Mouse (Mus musculus): ENCODE data around the gene Zbtb5. TPM values are rescaled to one million over a fixed set of nuclear protein-coding genes. Genes with fewer than 3 reads are reported as not detected.
"Not testable (repeated sequence)": the region's sequence is repeated elsewhere in the genome, so short reads cannot be mapped to it uniquely, and the experiment has no call there.

Zbtb5 gene
- total RNA-seq (2015) (5.6 and 8.0 TPM in 2 replicates), total RNA-seq (2017) (9.0 TPM in 2 replicates)

DNA sequence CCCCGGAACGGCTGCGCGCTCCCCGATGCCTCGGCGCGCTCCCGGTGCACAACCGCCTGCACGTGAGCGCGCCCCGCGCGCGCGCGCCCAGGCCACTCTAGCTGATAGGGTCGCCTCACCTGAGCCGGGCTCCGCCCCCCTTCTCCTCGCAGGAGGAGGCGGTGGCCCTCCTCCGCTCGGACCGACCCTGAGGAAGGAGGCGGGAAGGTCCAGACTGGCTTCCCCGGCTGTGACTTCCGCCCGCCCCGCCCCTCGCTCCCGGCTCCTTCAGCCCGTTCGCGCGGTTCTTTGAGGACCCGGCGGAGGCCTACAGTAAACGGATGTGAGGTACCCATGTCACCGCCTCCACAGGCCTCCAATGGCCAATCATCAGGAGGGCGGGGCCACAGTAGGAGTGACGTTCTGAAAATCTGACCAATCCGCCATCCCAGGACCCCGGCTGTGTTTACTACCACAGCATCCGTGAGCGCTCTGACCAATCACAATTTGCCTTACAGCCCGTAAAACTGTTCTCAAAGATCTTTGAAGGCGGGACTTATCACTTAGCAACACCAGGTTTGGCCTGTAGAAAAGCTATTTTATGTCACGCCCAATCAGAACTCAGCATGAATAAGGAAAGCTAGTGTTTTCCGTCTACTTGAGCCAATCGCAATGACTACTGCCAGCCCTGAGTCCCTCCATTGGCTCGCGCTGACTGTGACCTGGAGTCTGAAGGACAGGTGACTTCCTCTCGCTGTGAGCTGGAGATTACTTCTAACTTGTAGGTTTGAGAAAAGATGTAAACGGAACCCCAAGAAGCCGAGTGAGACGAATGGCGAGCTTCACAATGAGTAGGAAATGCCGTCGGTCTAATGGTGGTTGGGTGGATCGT, at the start of gene Zbtb5:
TSS of gene Zbtb5 (minus strand) at position 308 of the 871 bp plus-strand sequence.
- ATAC-seq (ENCODE audit: poor library complexity, severe bottlenecking): peak; percentile 84

DNA sequence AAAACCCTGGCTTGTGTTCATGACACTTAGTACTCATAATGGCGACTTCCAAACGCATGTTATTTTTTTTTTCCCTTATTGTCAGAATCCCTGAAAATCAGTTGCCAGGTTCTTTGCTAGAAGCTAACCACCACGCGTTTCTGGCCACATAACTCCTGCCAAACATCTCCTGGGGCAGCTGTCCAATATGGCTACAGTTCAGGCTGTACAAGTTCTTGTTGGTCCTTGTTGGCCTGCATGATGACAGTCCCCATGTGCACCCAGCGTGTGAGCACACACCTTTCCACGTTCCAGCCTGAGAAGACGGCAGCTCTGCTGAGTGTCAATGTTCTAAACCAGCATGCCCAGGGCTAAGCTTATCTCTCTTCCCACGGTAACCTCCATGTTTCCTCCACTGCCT, 43.2 kb upstream of the Zbtb5 start:
- ATAC-seq (ENCODE audit: poor library complexity, severe bottlenecking): no peak

DNA sequence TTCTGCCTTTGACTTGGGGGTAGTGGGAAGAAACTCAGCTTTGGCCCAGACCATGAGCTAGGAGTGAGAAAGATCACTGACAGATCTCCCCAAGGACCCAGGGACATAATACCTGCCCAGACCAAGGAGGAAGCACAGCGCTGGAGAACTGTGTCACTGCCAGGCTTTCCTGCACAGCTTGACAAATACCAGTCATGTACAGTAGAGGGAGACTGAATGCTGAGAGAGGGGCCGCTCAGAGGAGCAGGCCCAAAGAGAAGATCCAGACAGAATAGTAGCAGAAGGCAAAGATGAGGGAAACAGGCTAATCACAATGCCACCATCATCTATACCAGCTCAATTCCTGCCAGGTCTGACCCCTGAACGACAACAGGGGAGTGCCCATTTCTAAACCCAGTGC, 42.6 kb upstream of the Zbtb5 start:
- peak; percentile 76 for ATAC-seq (ENCODE audit: poor library complexity, severe bottlenecking)

DNA sequence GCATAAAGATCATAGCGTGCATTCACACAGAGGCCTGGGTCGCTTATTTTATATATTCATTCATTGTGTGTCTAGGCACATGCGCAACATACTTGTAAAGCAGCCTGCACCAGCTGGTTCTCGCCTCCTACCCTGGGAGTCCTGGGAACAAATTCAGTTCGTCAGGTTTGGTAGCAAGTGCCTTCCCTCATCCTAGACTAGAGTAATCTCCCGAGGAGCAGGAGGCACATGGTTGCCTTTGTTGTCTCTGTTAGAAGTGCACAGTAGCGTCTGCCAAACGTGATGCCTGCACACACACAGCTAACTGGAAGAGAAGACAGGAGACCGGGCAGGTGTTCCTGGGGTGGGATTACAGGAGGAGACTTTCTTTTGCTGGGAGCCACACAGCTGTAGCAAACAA, 35.7 kb upstream of the Zbtb5 start:
- ATAC-seq (ENCODE audit: poor library complexity, severe bottlenecking): no peak

DNA sequence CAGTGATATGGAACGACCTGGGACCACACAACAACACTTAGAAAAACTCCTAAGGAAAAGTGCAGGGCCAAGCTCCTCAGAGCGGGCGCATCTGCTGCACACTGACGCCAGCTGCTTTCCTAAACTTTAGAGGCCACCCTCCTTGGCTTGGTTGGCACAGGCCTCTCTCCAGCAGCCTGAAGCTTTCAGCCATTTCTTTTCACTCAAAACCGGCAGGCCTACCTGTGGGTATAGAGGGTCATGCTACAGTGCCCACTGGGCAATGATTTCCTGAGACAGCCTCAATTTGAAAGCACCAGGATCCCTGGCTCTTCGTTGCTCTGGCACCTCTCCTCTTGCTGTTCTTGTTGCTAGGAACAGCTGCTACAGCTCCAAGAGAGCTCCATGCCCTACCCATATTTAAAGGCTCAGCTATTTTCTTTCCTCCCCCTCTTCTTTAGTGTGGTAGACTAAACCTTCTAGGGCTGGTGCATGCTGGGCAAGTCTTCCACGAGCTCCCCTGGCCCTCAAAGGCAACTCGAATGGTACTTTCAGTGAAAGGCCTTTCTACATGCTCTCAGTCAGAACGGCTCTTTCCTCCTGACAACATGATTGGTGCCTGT, 35.2 kb upstream of the Zbtb5 start:
- ATAC-seq (ENCODE audit: poor library complexity, severe bottlenecking): no peak

DNA sequence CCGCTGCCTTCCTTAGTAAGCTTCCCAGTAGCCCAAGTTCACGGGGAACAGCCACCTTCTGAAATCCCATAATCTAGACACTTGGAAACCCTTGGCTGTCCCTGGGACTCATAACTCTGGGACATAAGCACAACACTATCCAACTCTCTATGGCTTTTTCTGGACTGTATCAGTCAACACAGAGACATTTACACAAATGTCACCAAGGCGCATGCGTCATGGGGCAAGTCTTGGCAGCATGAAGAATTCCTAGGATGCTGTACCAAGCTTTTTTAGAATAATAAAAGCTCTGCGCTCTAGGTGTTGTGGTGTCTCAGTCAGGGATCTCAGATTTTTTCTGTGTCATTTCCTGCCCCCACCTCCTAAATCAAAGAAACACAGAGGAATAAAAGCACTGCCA, 34.5 kb upstream of the Zbtb5 start:
- no peak for ATAC-seq (ENCODE audit: poor library complexity, severe bottlenecking)

DNA sequence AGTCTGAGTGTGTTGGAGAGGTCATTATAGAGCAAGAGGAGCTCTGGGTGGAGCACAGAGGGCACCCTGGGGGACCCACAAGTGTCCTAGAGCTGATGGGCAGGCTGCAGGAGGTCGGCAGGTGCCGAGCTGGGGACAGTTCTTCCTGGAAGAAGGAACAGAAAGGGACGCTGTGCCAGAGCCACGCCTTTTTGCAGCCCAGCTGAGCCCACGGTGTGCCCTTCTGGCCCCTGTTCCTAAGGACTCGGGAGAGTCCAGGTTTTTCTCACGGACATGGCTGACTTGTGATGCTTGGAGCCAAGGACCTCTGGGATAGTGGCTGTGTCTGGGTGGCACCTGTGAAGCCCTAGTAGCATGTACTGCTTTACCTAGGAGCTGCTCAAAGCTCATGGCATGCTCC, 28.6 kb upstream of the Zbtb5 start:
- no peak for ATAC-seq (ENCODE audit: poor library complexity, severe bottlenecking)

DNA sequence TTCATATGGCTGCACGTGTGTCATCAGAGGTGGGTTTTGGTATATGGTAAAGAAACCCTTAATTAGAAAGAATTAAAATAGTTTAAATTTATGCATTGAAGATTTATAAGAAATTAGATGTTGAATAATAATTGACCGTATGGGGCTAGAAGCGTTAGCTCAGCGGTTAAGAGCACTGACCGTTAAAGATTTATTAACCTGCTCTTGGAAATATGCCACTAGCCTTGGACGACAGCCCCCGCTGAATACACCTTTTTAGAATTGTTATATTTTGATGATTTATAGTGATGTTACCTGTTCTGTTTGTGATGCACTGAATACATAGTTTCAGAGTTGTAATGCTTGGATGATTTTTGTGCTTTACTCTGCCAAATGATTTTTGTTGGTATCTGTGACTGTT, 27.3 kb upstream of the Zbtb5 start:
- not testable (repeated sequence) for ATAC-seq (ENCODE audit: poor library complexity, severe bottlenecking)

DNA sequence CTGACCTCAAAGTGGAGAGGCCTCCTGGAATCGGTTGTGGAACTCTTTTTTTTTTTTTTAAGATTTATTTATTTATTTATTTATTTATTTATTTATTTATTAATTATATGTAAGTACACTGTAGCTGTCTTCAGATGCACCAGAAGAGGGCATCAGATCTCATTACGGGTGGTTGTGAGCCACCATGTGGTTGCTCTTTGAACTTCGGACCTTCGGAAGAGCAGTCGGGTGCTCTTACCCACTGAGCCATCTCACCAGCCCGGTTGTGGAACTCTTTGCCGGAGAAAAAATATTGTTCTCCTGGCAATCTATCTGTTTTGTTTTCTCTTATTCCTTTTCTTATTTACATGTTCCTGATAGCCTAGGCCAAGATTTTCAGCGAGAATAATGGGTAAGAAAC, 26.7 kb upstream of the Zbtb5 start:
- not testable (repeated sequence) for ATAC-seq (ENCODE audit: poor library complexity, severe bottlenecking)

DNA sequence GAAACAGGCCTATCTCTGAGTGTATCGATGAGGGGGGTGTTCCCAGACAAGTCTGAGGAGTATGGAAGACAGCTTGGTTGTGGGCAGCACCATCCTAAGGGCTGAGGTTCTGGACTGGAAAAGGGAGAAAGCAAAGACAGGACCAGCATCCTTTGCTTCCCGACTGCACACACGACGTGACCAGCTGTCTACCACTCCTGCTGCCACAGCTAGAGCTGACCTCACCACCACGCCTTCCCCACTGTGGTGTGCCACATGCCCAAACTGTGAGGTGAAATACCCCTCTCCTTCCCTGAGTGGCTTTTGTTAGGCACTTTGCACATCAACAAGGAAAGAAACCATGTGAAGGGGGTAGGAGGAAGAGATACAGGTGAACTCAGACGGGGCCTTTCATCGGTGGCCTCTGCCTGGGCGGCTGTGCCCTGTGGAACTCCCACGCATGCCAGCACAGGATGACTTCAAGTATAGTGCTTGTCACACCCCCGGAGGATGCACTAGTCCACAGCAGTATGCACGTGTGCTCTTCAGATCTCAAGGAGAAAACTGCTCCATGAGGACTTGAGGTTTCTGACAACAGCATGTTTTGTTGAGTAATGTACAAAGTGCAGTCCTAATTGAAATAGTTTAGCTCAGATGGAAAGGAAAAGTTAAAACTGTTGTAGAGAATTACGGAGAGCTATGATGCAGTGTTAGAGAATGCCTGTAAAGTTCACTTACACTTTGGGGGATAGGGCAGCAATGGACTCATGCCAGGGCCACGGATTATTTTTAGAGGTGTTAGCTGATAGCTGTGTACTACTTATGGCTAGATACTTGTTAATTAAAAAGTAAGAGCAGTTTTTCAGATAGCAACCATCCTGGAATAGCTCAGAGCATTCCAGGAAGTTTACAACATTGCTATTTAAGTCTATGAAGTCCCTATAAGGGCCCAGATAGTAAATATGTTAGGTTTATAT, 25.5 kb upstream of the Zbtb5 start:
- ATAC-seq (ENCODE audit: poor library complexity, severe bottlenecking): no peak

DNA sequence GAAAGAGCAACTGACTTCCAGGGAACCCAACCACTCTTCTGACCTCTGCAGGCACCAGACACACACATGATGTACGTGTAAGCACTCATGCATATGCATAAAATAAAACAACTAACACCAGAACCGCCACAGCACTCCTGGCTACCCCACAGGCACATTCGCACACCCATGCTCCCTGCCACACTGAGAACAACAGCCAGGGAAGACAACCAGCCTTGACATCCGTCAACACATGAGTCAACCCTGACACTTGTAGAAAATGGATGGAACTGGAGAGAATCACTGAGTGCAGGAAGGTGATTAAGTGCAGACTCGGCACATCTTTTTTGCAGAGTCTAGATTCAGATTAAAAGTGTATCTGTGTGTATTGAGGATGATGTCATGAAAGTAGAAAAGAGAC, 24.4 kb upstream of the Zbtb5 start:
- no peak for ATAC-seq (ENCODE audit: poor library complexity, severe bottlenecking)

DNA sequence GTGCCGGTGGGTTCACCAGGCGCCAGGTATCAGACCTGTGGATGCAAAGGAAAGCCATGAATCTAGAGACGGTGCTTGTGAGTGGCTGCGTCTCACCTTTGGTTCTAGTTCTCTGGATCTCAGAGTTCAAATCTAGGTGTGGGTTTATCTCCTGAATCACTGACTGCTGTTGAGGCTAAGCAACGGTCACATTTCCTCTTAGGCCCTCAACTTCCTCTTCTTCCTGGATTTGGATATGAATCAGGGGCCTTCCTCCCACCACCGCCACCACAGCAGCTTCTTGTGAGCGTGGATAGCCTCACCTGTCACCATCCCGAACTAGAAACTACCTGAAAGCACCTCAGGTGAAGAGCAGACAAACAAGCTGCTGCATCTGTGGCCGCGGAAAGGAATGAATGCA, 23.8 kb upstream of the Zbtb5 start:
- ATAC-seq (ENCODE audit: poor library complexity, severe bottlenecking): peak; percentile 57; the same call in 1 of the 2 replicates

DNA sequence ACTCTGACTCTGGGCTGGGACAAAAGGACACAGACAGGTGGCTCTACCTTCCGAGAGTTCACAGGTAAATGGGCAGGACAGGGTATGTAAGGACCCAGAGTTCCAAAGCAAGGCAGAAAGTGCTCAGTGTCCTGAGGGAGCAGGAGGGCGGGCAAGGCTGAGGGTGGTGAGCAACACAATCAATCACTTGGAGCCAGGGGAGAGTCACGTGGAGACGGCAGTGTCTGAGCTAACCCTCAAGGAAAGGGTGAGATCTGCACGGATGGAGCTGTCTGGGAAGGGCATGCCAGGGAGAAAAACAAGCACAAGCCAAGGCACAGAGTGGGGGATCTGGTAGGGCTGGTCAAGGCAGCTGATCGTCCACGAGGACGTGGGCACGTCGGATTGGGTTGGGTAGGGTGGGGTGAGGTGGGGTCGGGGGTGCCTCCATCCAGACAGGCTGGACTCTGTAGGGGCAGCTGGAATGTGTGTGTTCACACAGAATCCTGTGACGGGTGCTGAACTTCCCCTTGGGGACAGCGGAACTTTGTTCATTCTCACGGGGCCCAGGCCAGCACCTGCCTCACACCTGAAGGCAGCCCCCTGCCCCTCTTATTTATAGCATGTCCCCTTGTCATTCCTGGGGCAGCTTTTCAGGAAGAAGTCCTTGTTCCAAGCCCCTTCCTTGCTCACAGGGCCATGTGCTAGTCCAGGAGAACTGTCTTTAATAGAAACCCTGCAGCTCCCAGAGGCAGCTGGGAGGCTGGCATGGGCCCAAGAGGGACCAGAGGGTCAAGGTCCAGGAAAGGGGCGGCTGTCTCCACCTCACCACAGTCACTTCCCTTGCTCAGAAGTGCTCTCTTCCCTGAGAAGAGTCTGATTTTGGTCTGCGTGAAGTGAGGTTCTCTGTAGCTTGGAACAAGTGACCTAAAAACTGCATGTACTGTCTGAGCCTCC, 22.7 kb upstream of the Zbtb5 start:
- ATAC-seq (ENCODE audit: poor library complexity, severe bottlenecking): no peak

DNA sequence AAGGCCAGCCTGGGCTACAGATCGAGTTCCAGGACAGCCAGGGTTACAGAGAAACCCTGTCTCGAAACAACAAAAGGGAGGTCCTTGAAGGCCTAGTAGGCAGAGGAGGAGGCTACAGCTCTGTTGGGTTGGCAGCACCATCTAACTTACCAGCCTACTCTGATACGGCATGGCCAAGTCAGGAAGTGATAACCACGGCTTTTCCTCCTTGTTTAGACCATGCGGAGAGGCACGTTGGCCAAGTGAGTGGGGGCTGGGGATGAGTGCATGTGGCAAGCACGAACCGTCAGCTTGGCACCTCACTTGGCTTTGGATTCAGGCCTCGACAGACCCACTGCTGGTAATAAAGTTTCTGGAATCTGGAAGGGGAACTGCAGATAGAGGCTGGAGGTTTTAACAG, 20.4 kb upstream of the Zbtb5 start:
- ATAC-seq (ENCODE audit: poor library complexity, severe bottlenecking): no peak

DNA sequence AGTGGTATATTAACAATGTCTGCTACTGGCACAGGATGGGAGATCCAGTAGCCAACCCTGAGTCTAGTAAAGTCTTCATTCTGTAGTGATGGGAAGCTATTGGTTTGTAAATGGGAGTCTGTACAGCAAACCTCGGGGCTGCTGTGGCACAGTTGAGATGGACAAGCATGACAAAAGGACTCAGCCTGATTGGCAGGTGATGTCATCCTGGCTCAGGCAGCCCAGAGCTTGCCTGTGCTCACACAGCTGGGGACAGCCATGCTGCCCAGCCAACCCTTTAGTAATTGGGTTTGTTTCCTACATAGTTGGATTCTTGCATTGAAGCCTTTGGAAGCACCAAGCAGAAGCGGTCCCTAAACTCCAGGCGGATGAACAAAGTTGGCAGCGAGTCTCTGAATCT, 14.2 kb upstream of the Zbtb5 start:
- ATAC-seq (ENCODE audit: poor library complexity, severe bottlenecking): no peak

DNA sequence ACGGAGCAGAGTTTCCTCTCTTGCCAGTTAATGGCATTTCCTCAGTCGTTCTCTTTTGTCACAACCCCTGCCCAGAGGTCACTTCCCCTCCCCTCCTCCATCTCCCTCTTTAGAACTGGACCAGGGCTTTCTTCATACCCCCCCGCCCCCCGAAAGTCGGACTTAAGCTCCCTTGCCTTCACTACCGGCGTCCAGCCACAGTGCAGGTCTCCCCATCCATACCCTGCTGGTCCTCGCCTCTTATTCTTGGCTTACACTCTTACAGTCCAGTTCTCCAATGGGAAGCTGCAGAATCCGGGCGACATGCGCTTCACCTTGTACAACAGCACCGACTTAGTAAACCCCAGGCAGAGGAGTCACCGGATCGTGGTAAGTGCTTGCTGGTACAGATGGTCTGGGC, 6.8 kb upstream of the Zbtb5 start:
- peak; percentile 4; the same call in 1 of the 2 replicates for ATAC-seq (ENCODE audit: poor library complexity, severe bottlenecking)

DNA sequence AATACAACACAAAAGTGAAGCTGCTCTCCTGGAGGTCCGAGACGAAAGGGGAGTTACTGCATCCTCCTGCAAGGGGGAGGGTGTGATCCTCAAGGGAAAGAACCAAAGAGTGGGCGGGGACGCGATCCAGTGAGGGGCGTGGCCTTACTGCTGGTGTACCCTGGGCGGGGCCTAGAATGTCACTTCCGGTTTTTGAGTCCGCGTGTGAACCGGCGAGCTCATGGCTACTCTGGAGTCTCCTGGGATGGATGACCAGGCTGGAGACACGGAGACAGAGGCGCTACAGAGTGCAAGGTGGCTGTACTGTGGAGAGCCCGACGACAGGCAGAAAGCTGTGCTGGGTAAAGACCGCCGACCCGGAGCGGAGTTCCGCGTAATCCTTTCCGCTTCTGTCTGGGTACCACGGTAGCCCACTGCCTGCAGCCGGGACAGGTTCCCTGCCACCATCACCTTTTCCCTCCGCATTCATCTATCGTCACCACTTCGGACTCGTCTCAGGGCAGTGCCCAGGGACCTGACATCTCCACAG, 6.3 kb upstream of the Zbtb5 start, which contains the start of gene Polr1e:
TSS of gene Polr1e (plus strand) at position 132 of the 529 bp plus-strand sequence.
- peak; percentile 94 for ATAC-seq (ENCODE audit: poor library complexity, severe bottlenecking)

DNA sequence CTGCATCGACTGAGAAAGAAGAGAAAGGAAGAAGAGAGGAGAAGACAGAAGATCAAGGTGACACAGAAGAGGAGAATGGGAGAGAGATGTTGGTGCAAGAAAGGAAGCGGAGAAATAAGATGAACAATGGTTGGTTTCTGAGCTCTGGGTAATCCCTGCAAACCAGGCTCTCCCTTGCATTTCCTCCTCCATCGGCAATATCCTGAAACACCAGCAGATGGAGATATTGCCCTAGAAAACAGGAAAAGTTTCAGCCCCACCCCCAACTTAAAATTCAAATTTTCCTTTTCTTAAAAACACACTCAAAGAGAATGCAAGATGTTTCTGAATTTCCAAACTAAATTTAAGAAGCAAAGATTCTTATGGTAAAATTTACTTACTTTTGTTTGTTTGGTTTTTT, 3.4 kb upstream of the Zbtb5 start:
- ATAC-seq (ENCODE audit: poor library complexity, severe bottlenecking): no peak

DNA sequence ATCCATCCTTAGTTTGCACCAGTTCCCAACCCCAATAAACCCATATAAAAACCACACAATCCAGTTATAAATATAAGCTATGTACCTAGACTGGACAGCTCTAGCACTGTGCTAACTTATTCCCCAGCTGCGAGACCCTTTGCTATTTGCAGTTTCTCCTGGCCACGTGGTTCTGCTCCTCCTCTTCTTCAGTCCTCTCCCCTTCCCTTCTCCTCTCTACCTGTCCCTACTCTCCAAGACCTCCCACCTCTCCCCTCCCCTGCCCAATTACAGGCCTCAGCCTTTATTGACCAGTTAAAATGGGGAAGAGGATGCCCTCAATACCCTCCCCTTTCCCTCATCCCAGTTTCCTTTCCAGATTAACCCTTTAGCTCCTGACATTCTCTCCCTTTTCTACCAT, 1.3 kb upstream of the Zbtb5 start:
- ATAC-seq (ENCODE audit: poor library complexity, severe bottlenecking): no peak

DNA sequence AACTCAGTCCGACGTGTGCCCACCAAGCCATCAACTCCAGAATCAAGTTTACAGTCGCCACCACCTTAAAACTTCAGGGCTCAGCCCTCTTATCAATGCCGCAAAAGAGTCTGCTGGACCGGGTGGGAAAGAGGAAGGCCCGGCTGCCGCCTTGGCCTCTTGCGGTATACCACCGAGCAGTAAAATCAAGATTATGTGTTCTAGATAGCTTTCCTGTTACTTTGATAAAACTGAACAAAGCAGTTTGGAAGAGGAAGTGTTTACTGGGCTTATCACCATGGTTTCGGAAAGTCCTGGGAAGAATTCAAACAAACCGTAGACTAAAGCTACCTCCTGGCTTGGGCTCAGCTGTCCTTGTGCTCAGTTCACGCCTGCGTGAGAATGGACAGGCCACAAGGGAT, 819 bp upstream of the Zbtb5 start:
- peak; percentile 22 for ATAC-seq (ENCODE audit: poor library complexity, severe bottlenecking)
